In genomic region chr6:34384701-34385370, GRCm38 (mm10) we compare ENCODE assay signal across 8 mouse cellular contexts. TPM values are rescaled to one million over a fixed set of nuclear protein-coding genes. Genes with fewer than 3 reads are reported as not detected.
A peak's percentile ranks its signal among the peaks of the same experiment; 100 is the strongest.
DNase-seq lines count a peak whose midpoint lies in the region; ATAC-seq and TF ChIP-seq lines count a peak whose summit lies in the region.

No protein-coding gene starts in this region.

- no peak overlapping the region for H3K27ac ChIP-seq in hindbrain, embryonic 13.5 days
- H3K27ac ChIP-seq in limb, embryonic 14.5 days (replicated peaks; ENCODE audit: low read depth, low read length) = peak overlapping the region; percentile 41; the same call in 1 of the 2 replicates
- no peak overlapping the region for H3K27ac ChIP-seq in midbrain, embryonic 12.5 days (replicated peaks)

- H3K9me3 ChIP-seq in hindbrain, embryonic 13.5 days = no peaks in the 10 kb centered on the region
- H3K9me3 ChIP-seq in limb, embryonic 14.5 days (ENCODE audit: control insufficient read depth, low read length) = no peaks in the 10 kb centered on the region
- H3K9me3 ChIP-seq in midbrain, embryonic 12.5 days = no peaks in the 10 kb centered on the region

- H3K27me3 ChIP-seq in hindbrain, embryonic 13.5 days = peaks cover 7% of the 10 kb centered on the region; the same call in 1 of the 2 replicates
- no peaks in the 10 kb centered on the region for H3K27me3 ChIP-seq in limb, embryonic 14.5 days (ENCODE audit: control insufficient read depth, insufficient read depth, low read length)
- no peaks in the 10 kb centered on the region; the same call in 1 of the 2 replicates for H3K27me3 ChIP-seq in midbrain, embryonic 12.5 days

- 5% methylated on average over 13 of the region's 13 CpGs for WGBS in hindbrain, embryonic 13.5 days
- WGBS in limb, embryonic 14.5 days = under 1% methylated on average over 13 of the region's 13 CpGs
- 5% methylated on average over 13 of the region's 13 CpGs for WGBS in midbrain, embryonic 12.5 days

- H3K9ac ChIP-seq in hindbrain, embryonic 13.5 days = peak overlapping the region; percentile 60; the same call in 1 of the 2 replicates
- H3K9ac ChIP-seq in limb, embryonic 14.5 days (ENCODE audit: low read depth, low read length, severe bottlenecking) = peak overlapping the region; percentile 49
- peak overlapping the region; percentile 35; the same call in 1 of the 2 replicates for H3K9ac ChIP-seq in midbrain, embryonic 12.5 days (replicated peaks)

- TF ChIP-seq POLR2A in limb, embryonic 14.5 days (IDR thresholded peaks at IDR 0.05; ENCODE audit: borderline replicate concordance, extremely low read depth, insufficient read depth, insufficient read length) = no peak

- peaks cover 7% of the 10 kb centered on the region; the same call in 1 of the 2 replicates for H3K36me3 ChIP-seq in hindbrain, embryonic 13.5 days
- H3K36me3 ChIP-seq in limb, embryonic 14.5 days (ENCODE audit: control insufficient read depth, insufficient read depth, low read length) = no peaks in the 10 kb centered on the region; the same call in 1 of the 2 replicates
- H3K36me3 ChIP-seq in midbrain, embryonic 12.5 days = no peaks in the 10 kb centered on the region

- peak; percentile 29 to 39 for DNase-seq in cerebellum, adult 18-20 months
- peak; percentile 22 for DNase-seq in cerebellum, adult 9-11 months
- DNase-seq in gastrocnemius, adult 18-20 months (ENCODE audit: low spot score) = peak; percentile 40
- DNase-seq in limb, embryonic 14.5 days (ENCODE audit: low spot score) = peak; percentile 53
- peak; percentile 17 for DNase-seq in thymus, postnatal 0 days (ENCODE audit: low spot score)

- H3K4me2 ChIP-seq in hindbrain, embryonic 13.5 days = peak overlapping the region; percentile 65
- H3K4me2 ChIP-seq in limb, embryonic 14.5 days (replicated peaks; ENCODE audit: low read depth, low read length, severe bottlenecking) = peak overlapping the region; percentile 68
- H3K4me2 ChIP-seq in midbrain, embryonic 12.5 days (replicated peaks) = peak overlapping the region; percentile 59

- peak overlapping the region; percentile 43 for H3K4me3 ChIP-seq in hindbrain, embryonic 13.5 days
- peak overlapping the region; percentile 42 for H3K4me3 ChIP-seq in limb, embryonic 14.5 days (replicated peaks; ENCODE audit: low read length)
- peak overlapping the region; percentile 42 for H3K4me3 ChIP-seq in midbrain, embryonic 12.5 days

- ATAC-seq in cerebellum, adult (ENCODE audit: insufficient number of reproducible peaks, low FRiP score, low TSS enrichment) = no peak
- no peak for ATAC-seq in hindbrain, embryonic 13.5 days (ENCODE audit: low FRiP score)
- ATAC-seq in limb, embryonic 14.5 days (ENCODE audit: low FRiP score, low read depth) = peak; percentile 57; the same call in 1 of the 2 replicates
- 0 out of 2 replicates have a peak, but pooled peaks have one; percentile 44 for ATAC-seq in midbrain, embryonic 12.5 days (ENCODE audit: low FRiP score, low read depth)

- peaks cover 13% of the 10 kb centered on the region for H3K4me1 ChIP-seq in hindbrain, embryonic 13.5 days (replicated peaks)
- H3K4me1 ChIP-seq in limb, embryonic 14.5 days (ENCODE audit: control insufficient read depth, insufficient read depth, low read length) = no peaks in the 10 kb centered on the region
- H3K4me1 ChIP-seq in midbrain, embryonic 12.5 days = peaks cover 13% of the 10 kb centered on the region

RNA-seq across cellular contexts. Expression of gene Akr1b10, which starts 0.8 kb away (rescaled TPM):
- total RNA-seq in gastrocnemius, adult 18-20 months (2021) = 10 to 100 TPM; 53.7 to 55.5 TPM
- 10.4 and 12.1 TPM in 2 replicates for polyA plus RNA-seq in hindbrain, embryonic 13.5 days (2015; fragmentation: Nextera tagmentation; extraction: Ambion mirVana)
- 9.9 and 10.4 TPM in 2 replicates for polyA plus RNA-seq in limb, embryonic 14.5 days (2012; rRNA removed)
- 9.6 and 10.2 TPM in 2 replicates for polyA plus RNA-seq in limb, embryonic 14.5 days (2014; fragmentation: Nextera tagmentation; extraction: Ambion mirVana)
- 10.1 and 12.1 TPM in 2 replicates for polyA plus RNA-seq in midbrain, embryonic 12.5 days (2016; fragmentation: Nextera tagmentation; extraction: Ambion mirVana)
- polyA plus RNA-seq in thymus, postnatal 0 days (2015; fragmentation: Nextera tagmentation; extraction: Ambion mirVana) = 29.1 and 33.6 TPM in 2 replicates

RNA-seq across cellular contexts. Expression of gene Akr1b7, which starts 27.3 kb away (rescaled TPM):
- not detected for total RNA-seq in gastrocnemius, adult 18-20 months (2021)
- polyA plus RNA-seq in hindbrain, embryonic 13.5 days (2015; fragmentation: Nextera tagmentation; extraction: Ambion mirVana) = not detected in 2 replicates
- polyA plus RNA-seq in limb, embryonic 14.5 days (2012; rRNA removed) = 0.05 TPM in 1 of 2 replicates, not detected in the other
- polyA plus RNA-seq in limb, embryonic 14.5 days (2014; fragmentation: Nextera tagmentation; extraction: Ambion mirVana) = not detected in 2 replicates
- not detected in 2 replicates for polyA plus RNA-seq in midbrain, embryonic 12.5 days (2016; fragmentation: Nextera tagmentation; extraction: Ambion mirVana)
- polyA plus RNA-seq in thymus, postnatal 0 days (2015; fragmentation: Nextera tagmentation; extraction: Ambion mirVana) = 0.14 TPM in 1 of 2 replicates, not detected in the other

RNA-seq across cellular contexts. Expression of gene Akr1b8, which starts 30.9 kb away (rescaled TPM):
- total RNA-seq in gastrocnemius, adult 18-20 months (2021) = 1 to 10 TPM; 2.6 TPM
- polyA plus RNA-seq in hindbrain, embryonic 13.5 days (2015; fragmentation: Nextera tagmentation; extraction: Ambion mirVana) = 7.7 and 9.7 TPM in 2 replicates
- 5.6 and 6.5 TPM in 2 replicates for polyA plus RNA-seq in limb, embryonic 14.5 days (2012; rRNA removed)
- polyA plus RNA-seq in limb, embryonic 14.5 days (2014; fragmentation: Nextera tagmentation; extraction: Ambion mirVana) = 7.1 and 8.5 TPM in 2 replicates
- polyA plus RNA-seq in midbrain, embryonic 12.5 days (2016; fragmentation: Nextera tagmentation; extraction: Ambion mirVana) = 15.7 and 18.3 TPM in 2 replicates
- polyA plus RNA-seq in thymus, postnatal 0 days (2015; fragmentation: Nextera tagmentation; extraction: Ambion mirVana) = 1.5 and 1.6 TPM in 2 replicates

Comparison
In these comparisons a context has a peak if more than half of its experiments do, and no peak if none do; other contexts are left out.
1. ATAC-seq: peak in limb, embryonic 14.5 days (single experiment) and midbrain, embryonic 12.5 days (single experiment); none in cerebellum, adult (single experiment) and hindbrain, embryonic 13.5 days (single experiment).
2. Peak in every context shown above with its lines, with median percentiles within 50 percentile points of each other: DNase-seq, H3K4me2 ChIP-seq, H3K4me3 ChIP-seq and H3K9ac ChIP-seq.